Mouse (Mus musculus): ENCODE results near the gene Tmem131. TPM values are rescaled to one million over a fixed set of nuclear protein-coding genes. Genes with fewer than 3 reads are reported as not detected.
A peak's percentile ranks its signal among the peaks of the same experiment; 100 is the strongest.

Gene Tmem131
- polyA plus RNA-seq, 1 experiment from 2014 or later, result 6.2 TPM

GRCm38 (mm10) chr1:36937648-36938047 is 5.8 kb downstream of the Tmem131 start:
- H3K9ac ChIP-seq, result no peak overlapping the region

GRCm38 (mm10) chr1:36937015-36937414 is 6.5 kb downstream of the Tmem131 start:
- ATAC-seq (replicated peaks; ENCODE audit: insufficient number of reproducible peaks, insufficient read depth, low FRiP score, low read depth), result no peak
- peaks cover 42% of the 10 kb centered on the region for H3K4me1 ChIP-seq (replicated peaks)
- no peak overlapping the region for H3K4me3 ChIP-seq
- no peaks in the 10 kb centered on the region for H3K36me3 ChIP-seq
- WGBS, result 60% methylated on average over 2 of the region's 2 CpGs
- H3K27ac ChIP-seq, result no peak overlapping the region
- no peak overlapping the region for H3K9ac ChIP-seq
- H3K27me3 ChIP-seq, result no peaks in the 10 kb centered on the region
- H3K9me3 ChIP-seq (replicated peaks), result no peaks in the 10 kb centered on the region
- H3K4me2 ChIP-seq, result peak overlapping the region; percentile 1; the same call in 1 of the 2 replicates

More at GRCm38 (mm10) chr1:36937648-36938047, 5.8 kb downstream of the Tmem131 start:
- no peak for ATAC-seq (replicated peaks; ENCODE audit: insufficient number of reproducible peaks, insufficient read depth, low FRiP score, low read depth)
- Histone ChIP-seq H3K9me3 (replicated peaks) (no peaks in the 10 kb centered on the region), H3K4me3 (peak overlapping the region; percentile 96), H3K4me2 (peak overlapping the region; percentile 62), H3K36me3 (no peaks in the 10 kb centered on the region), H3K27ac (no peak overlapping the region), H3K4me1 (replicated peaks) (peaks cover 42% of the 10 kb centered on the region), H3K27me3 (no peaks in the 10 kb centered on the region)
- WGBS, result 45% methylated on average over 3 of the region's 3 CpGs

GRCm38 (mm10) chr1:36936567-36936966 is 6.9 kb downstream of the Tmem131 start:
- H3K4me3 ChIP-seq, result no peak overlapping the region

GRCm38 (mm10) chr1:36934778-36935177 is 8.7 kb downstream of the Tmem131 start:
- no peak for ATAC-seq (replicated peaks; ENCODE audit: insufficient number of reproducible peaks, insufficient read depth, low FRiP score, low read depth)
- Histone ChIP-seq H3K4me2 (peak overlapping the region; percentile 21; the same call in 1 of the 2 replicates), H3K4me3 (no peak overlapping the region), H3K27me3 (no peaks in the 10 kb centered on the region), H3K4me1 (replicated peaks) (peaks cover 40% of the 10 kb centered on the region), H3K36me3 (no peaks in the 10 kb centered on the region), H3K9ac (0 out of 2 replicates have a peak overlapping the region, but pooled peaks have one; percentile 3), H3K27ac (no peak overlapping the region), H3K9me3 (replicated peaks) (no peaks in the 10 kb centered on the region)
- 53% methylated on average over 6 of the region's 6 CpGs for WGBS

More at GRCm38 (mm10) chr1:36936567-36936966, 6.9 kb downstream of the Tmem131 start:
- Histone ChIP-seq H3K9ac (no peak overlapping the region), H3K4me2 (peak overlapping the region; percentile 1; the same call in 1 of the 2 replicates), H3K9me3 (replicated peaks) (no peaks in the 10 kb centered on the region), H3K27me3 (no peaks in the 10 kb centered on the region), H3K36me3 (no peaks in the 10 kb centered on the region), H3K4me1 (replicated peaks) (peaks cover 42% of the 10 kb centered on the region), H3K27ac (no peak overlapping the region)
- ATAC-seq (replicated peaks; ENCODE audit: insufficient number of reproducible peaks, insufficient read depth, low FRiP score, low read depth), result no peak
- 59% methylated on average over 7 of the region's 7 CpGs for WGBS

GRCm38 (mm10) chr1:36933965-36934585 is 9.4 kb downstream of the Tmem131 start:
- Histone ChIP-seq H3K27ac (no peak overlapping the region), H3K9me3 (replicated peaks) (no peaks in the 10 kb centered on the region), H3K4me1 (replicated peaks) (peaks cover 46% of the 10 kb centered on the region), H3K9ac (no peak overlapping the region), H3K27me3 (no peaks in the 10 kb centered on the region), H3K36me3 (no peaks in the 10 kb centered on the region), H3K4me3 (no peak overlapping the region), H3K4me2 (peak overlapping the region; percentile 21; the same call in 1 of the 2 replicates)
- no peak for ATAC-seq (replicated peaks; ENCODE audit: insufficient number of reproducible peaks, insufficient read depth, low FRiP score, low read depth)
- 46% methylated on average over 8 of the region's 8 CpGs for WGBS

GRCm38 (mm10) chr1:36932231-36932630 is 11.2 kb downstream of the Tmem131 start:
- H3K4me3 ChIP-seq, result no peak overlapping the region
- 88% methylated on average over 1 of the region's 1 CpGs for WGBS
- no peak overlapping the region for H3K4me2 ChIP-seq
- H3K9ac ChIP-seq, result no peak overlapping the region
- no peaks in the 10 kb centered on the region for H3K36me3 ChIP-seq
- ATAC-seq (replicated peaks; ENCODE audit: insufficient number of reproducible peaks, insufficient read depth, low FRiP score, low read depth), result no peak
- peaks cover 45% of the 10 kb centered on the region for H3K4me1 ChIP-seq (replicated peaks)
- no peaks in the 10 kb centered on the region for H3K27me3 ChIP-seq
- no peak overlapping the region for H3K27ac ChIP-seq
- no peaks in the 10 kb centered on the region for H3K9me3 ChIP-seq (replicated peaks)

GRCm38 (mm10) chr1:36930911-36931310 is 12.6 kb downstream of the Tmem131 start:
- Histone ChIP-seq H3K27me3 (no peaks in the 10 kb centered on the region), H3K4me2 (no peak overlapping the region), H3K36me3 (no peaks in the 10 kb centered on the region), H3K4me3 (no peak overlapping the region), H3K27ac (no peak overlapping the region), H3K4me1 (replicated peaks) (peaks cover 50% of the 10 kb centered on the region), H3K9ac (no peak overlapping the region), H3K9me3 (replicated peaks) (no peaks in the 10 kb centered on the region)
- ATAC-seq (replicated peaks; ENCODE audit: insufficient number of reproducible peaks, insufficient read depth, low FRiP score, low read depth), result no peak
- WGBS, result 81% methylated on average over 8 of the region's 8 CpGs

GRCm38 (mm10) chr1:36929996-36930395 is 13.5 kb downstream of the Tmem131 start:
- Histone ChIP-seq H3K9me3 (replicated peaks) (no peaks in the 10 kb centered on the region), H3K36me3 (no peaks in the 10 kb centered on the region), H3K4me2 (no peak overlapping the region), H3K4me1 (replicated peaks) (peaks cover 48% of the 10 kb centered on the region), H3K9ac (no peak overlapping the region), H3K27ac (no peak overlapping the region), H3K4me3 (no peak overlapping the region), H3K27me3 (no peaks in the 10 kb centered on the region)
- 88% methylated on average over 2 of the region's 2 CpGs for whole genome bisulfite sequencing
- no peak for ATAC-seq (replicated peaks; ENCODE audit: insufficient number of reproducible peaks, insufficient read depth, low FRiP score, low read depth)

- H3K4me3 ChIP-seq, result no peak overlapping the region
- 63% methylated on average over 6 of the region's 6 CpGs for WGBS
- ATAC-seq (replicated peaks; ENCODE audit: insufficient number of reproducible peaks, insufficient read depth, low FRiP score, low read depth), result 0 out of 2 replicates have a peak, but pooled peaks have one; percentile 32
- H3K4me2 ChIP-seq, result no peak overlapping the region
- H3K27me3 ChIP-seq, result no peaks in the 10 kb centered on the region
- peaks cover 39% of the 10 kb centered on the region for H3K4me1 ChIP-seq (replicated peaks)
- H3K9me3 ChIP-seq (replicated peaks), result no peaks in the 10 kb centered on the region
- H3K36me3 ChIP-seq, result no peaks in the 10 kb centered on the region
- no peak overlapping the region for H3K9ac ChIP-seq
- no peak overlapping the region for H3K27ac ChIP-seq
These were observed 14.8 kb downstream of the Tmem131 start for GRCm38 (mm10) chr1:36928357-36929330.

- Histone ChIP-seq H3K27ac (no peak overlapping the region), H3K36me3 (no peaks in the 10 kb centered on the region), H3K4me1 (replicated peaks) (peaks cover 42% of the 10 kb centered on the region), H3K9ac (no peak overlapping the region), H3K4me3 (no peak overlapping the region), H3K27me3 (no peaks in the 10 kb centered on the region), H3K4me2 (no peak overlapping the region), H3K9me3 (replicated peaks) (no peaks in the 10 kb centered on the region)
- 81% methylated on average over 2 of the region's 2 CpGs for WGBS
- no peak for ATAC-seq (replicated peaks; ENCODE audit: insufficient number of reproducible peaks, insufficient read depth, low FRiP score, low read depth)
These were observed 15.9 kb downstream of the Tmem131 start for GRCm38 (mm10) chr1:36927569-36927968.

GRCm38 (mm10) chr1:36926738-36927137 is 16.7 kb downstream of the Tmem131 start:
- Histone ChIP-seq H3K4me2 (peak overlapping the region; percentile 31), H3K9me3 (replicated peaks) (no peaks in the 10 kb centered on the region), H3K4me3 (no peak overlapping the region), H3K27ac (peak overlapping the region; percentile 21; the same call in 1 of the 2 replicates), H3K4me1 (replicated peaks) (peaks cover 49% of the 10 kb centered on the region), H3K27me3 (no peaks in the 10 kb centered on the region), H3K9ac (no peak overlapping the region), H3K36me3 (no peaks in the 10 kb centered on the region)
- 44% methylated on average over 6 of the region's 6 CpGs for WGBS
- ATAC-seq (replicated peaks; ENCODE audit: insufficient number of reproducible peaks, insufficient read depth, low FRiP score, low read depth), result no peak

All from heart, embryonic 15.5 days (tissue).